Mouse (Mus musculus): ENCODE measurements around the gene Ino80.
A peak's percentile ranks its signal among the peaks of the same experiment; 100 is the strongest.
"Not testable (repeated sequence)": the region's sequence is repeated elsewhere in the genome, so short reads cannot be mapped to it uniquely, and the experiment has no call there.

Ino80 gene

DNA sequence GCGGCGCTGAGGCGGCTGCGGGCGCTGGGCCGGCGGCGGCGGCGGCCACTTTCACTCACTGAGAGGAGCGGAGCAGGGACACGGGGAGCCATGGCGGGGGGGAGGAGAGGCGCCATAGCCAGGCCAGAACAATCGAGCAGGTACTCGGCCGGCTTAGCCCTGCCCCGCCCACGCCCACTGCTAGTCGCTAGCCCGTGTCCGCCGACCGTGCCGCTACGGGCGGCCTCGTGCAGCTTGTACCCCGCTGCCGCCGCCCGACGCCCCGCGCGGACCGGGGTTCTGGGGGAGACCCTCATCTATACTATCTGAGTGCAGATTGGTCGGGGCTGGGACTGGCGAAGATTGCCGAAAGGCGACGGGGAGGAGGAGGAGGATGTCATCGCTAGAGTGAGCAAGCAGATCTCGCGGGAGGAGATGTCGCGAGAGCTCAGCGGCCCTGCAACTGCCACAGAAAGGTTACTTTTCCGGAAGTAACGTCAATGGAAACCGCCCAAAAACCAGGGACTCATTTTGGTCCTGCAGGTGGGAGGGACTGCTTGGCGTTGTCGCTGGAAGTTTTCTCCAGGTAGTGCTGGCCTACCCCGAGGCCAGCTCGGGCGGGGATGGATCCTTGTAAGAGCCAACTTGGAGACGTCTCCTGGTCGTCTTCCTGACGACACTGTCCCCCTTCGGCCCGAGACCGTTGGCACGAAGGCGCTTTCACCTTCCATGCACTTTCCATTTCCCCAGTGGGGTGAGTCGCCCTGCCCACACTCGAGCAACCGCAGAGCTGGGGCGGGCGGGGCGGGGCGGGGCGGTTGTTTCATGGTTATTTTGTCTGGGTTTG, at the start of gene Ino80:
Ino80 (minus strand) TSS at position 117 of the 826 bp plus-strand sequence.
- peak; percentile 98 for DNase-seq (ENCODE audit: low spot score)

DNA sequence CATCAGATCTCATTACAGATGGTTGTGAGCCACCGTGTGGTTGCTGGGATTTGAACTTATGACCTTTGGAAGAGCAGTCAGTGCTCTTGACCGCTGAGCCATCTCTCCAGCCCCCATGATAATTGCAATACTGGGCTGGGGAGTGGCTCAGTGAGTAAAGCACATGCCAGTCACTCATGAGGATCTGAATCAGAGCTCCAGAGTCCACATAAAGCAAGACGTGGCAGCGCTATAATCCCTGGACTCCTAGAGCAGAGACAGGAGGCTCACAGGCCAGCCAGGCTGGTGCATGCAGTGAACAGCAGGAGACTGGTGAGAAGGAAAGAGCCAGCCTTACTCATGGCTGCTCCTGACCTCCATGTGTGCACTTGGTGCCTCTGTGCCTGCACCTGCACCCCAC, 47.9 kb upstream of the Ino80 start:
- DNase-seq (ENCODE audit: low spot score), result no peak

DNA sequence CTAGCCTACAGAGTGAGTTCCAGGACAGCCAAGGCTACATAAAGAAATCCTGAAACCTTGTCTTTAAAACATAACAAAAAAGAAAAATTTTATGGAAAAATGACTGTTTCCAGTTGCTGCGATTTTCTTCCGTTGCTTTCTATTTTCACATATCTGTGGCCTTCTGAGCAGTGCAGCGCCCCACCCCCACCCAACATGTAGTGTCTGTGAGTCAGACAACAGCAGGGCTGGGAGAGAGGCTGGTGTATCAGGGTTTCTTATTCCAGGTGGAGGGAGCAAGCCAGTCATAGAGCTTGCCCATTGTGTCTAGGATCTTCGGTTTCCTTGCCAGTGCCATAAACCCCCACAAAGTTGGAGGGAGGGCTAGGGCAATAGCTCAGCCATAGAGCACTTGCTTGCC, 46.3 kb upstream of the Ino80 start:
- DNase-seq (ENCODE audit: low spot score), result no peak

DNA sequence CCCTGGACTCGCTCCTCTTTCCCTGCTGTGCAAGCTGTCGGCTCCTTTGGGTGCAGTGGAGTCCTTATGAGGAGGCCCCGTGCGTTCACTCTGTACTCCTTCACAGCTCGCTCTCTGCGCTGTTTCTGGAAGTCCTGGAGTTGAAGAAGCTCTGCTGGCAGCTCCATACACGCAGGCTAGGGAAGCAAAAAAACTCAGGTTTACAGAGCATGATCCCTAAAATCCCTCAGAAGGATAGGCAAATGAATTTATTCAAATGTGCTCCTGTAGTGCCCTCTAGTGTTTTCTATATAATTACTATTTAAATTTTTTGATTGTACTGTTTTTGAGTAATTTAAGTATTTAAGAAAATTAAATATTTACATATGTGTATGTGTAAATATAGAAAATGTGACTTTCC, 43.1 kb upstream of the Ino80 start:
- no peak for DNase-seq (ENCODE audit: low spot score)

- DNase-seq (ENCODE audit: low spot score), result no peak
These were observed 39.3 kb upstream of the Ino80 start for GRCm38 (mm10) chr2:119516811-119517210.

DNA sequence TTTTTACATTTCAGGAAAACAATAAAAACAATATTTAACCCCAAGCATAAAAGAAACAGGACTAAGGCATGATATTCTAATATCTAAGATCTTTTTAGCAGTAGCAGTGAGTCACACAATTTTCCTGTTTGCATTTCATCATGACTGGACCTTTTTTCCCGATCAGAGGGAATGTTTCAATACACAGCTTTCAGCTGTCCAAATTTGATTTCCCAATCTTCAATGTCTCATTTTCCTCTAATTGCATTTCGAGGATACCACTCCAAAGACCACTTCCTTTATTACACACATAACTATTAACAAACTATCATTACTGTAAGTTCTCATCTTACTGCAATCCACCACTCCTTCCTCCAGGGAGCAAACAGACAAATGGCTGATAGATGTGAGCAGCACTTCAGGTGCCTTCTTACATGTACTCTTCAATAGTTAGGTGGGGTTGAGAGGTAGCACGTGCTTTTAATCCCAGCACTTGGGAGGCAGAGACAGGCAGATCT, 36.6 kb upstream of the Ino80 start:
- DNase-seq (ENCODE audit: low spot score), result no peak

DNA sequence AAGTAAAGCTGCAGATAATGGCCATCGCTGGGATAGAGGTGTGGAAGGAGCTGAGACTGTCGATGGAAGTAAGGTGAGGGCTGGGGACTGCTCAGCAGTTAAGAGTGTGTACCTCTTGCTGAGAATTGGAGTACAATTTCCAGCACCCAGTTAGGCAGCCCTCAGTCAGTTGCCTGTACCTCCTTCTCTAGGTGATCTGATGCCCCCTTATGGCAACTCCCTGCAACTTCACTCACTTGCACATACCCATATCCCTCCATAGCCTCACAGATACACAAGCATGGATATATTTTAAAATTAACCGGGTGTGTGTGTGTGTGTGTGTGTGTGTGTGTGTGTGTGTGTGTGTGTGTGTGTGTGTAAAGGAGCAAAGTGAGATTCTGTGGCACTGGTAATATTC, 34.8 kb upstream of the Ino80 start:
- DNase-seq (ENCODE audit: low spot score), result no peak

- DNase-seq (ENCODE audit: low spot score), result no peak
These were observed 33.4 kb upstream of the Ino80 start for GRCm38 (mm10) chr2:119510856-119511255.

- not testable (repeated sequence) for DNase-seq (ENCODE audit: low spot score)
These were observed 31.0 kb upstream of the Ino80 start for GRCm38 (mm10) chr2:119508518-119508917.

DNA sequence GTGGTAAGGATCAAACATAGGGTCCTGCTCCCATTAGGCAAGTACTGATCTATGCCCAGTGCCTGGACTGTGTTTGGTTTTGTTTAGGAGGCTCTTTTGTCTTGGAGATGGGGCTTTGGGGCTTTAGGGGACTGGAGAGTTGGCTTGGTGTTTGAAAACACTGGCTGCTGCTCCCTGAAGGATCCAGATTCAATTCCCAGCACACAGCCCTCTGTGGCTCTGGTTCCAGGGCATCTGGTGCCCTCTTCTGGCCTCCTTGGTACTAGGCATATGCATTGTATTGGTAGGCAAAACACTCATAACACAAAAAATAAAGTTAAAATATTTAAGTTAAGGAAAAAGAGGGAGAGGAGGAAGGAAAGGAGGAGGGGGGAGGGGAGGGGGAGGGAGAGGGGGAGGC, 29.6 kb upstream of the Ino80 start:
- DNase-seq (ENCODE audit: low spot score), result no peak

DNA sequence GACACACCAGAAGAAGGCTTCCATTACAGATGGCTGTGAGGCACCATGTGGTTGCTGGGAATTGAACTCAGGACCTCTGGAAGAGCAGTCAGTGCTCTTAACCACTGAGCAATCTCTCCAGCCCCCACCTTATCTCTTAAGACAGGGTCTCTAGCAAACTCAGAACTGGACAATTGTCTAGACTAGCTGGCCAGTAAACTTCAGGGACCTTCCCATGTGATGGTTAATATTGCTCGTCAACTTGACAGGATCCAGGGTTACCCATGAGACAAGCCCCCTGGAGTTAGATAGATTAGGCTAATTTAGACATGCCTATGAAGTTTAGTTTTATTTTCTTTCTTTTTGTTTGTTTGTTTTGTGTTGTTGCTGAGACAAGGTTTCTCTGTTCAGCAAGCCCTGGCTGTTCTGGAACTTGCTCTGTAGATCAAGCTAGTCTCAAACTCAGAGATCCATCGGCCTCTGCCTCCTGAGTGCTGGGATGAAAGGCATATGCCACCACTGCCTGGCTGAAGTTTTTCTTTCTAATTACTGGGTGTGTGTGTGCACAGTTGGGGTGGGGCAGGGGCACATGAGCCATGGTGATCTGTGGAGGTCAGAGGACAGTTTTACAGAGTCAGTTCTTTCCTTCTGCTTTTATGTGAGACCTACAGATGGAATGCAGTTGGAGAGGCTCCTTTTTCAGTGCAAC, 23.6 kb upstream of the Ino80 start:
- DNase-seq (ENCODE audit: low spot score), result no peak

DNA sequence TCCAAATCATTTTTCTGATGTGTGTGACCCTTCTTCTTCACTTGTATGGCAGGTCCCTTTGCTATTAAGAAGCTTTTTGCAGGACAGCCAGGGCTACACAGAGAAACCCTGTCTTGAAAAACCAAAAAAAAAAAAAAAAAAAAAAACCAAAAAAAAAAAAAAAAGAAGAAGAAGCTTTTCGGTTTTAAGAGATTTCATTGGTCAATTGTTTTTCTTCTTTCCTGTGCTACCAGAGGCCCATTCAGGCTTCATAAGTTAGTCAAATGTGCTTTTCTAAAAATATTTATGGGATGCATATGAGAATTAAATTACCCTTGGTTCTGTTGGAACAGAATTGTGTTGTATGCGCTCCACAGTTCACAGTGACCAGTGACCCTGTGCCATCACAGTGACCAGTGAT, 21.4 kb upstream of the Ino80 start:
- DNase-seq (ENCODE audit: low spot score), result no peak

DNA sequence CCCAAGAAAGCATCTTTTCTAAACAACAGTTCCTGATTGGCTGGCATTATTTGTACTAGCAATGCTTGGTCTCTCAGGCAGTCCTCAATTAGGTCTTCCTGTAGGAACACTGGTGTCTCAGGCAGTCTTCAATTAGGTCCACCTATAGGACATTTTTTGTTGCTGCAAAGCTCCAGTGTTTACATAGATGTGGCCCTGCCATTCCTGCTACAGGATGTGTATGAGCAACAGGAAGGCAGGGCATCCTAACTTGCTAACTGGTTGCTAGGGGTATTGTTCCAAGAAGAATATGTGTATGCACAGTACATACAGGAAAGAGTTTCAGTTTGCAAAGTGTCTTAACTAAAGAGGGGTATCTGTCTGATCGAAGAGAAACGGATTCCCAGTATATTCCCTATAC, 18.6 kb upstream of the Ino80 start:
- DNase-seq (ENCODE audit: low spot score), result no peak

- no peak for DNase-seq (ENCODE audit: low spot score)
These were observed 14.5 kb upstream of the Ino80 start for GRCm38 (mm10) chr2:119491953-119492352.

- no peak for DNase-seq (ENCODE audit: low spot score)
These were observed 9.0 kb upstream of the Ino80 start for GRCm38 (mm10) chr2:119486488-119486887.

DNA sequence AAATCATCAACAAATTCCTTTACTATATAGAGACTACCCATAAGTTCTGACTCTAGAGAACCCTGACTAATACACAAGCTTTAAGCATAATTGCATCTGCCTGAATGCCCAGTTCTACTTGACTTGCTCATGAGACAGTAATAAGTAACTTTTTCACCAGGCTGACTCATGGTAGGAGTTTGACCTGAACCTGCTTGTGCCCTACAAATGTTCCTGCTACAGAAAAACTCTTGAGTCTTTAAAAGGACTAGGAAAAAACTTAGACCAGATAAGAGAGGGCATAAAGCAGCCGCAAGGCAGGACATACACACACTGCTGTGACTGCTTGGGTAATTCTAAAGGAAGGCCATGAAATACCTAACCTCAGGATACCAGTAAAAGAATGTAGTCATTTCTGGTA, 4.8 kb upstream of the Ino80 start:
- DNase-seq (ENCODE audit: low spot score), result no peak

- DNase-seq (ENCODE audit: low spot score), result no peak
These were observed 886 bp upstream of the Ino80 start for GRCm38 (mm10) chr2:119478397-119478749.

DNA sequence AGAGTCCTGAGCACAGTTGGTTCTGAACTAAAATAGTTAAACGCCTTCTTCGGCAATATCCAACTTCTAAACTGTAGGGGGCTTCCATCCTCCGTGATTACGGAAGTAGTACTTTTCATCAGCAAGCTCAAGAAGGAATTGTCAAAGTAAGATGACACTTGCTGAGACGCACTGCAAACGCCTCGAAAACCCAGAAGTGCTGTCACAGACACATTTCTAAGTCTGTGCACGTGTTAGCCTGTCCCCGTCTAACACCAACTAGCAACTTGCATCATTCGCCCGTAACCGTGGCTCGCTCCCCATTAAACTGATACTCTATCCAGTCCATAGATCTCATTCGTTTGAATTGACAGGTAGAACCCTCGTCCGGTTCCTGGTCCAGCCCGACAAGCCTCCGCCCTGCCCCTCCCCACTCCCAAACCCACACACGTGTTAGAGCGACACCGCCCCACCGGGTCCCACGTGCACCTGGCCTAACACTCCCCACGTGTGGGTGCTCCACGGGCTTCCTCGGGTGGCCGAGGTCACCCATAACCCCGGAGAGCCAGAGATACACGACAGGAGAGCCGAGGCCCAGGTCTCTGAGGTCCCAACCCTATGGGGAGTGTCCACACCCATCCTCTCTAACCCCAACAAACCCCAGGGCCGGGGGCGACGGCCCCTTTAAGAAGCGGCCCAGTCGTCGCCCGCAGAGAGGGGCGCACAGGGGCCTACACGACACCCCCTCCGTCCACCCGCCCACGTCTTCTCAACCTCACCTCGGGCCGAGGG, 681 bp downstream of the Ino80 start:
- peak; percentile 62 for DNase-seq (ENCODE audit: low spot score)

- DNase-seq (ENCODE audit: low spot score), result no peak
These were observed 1.3 kb downstream of the Ino80 start for GRCm38 (mm10) chr2:119476166-119476565.

- no peak for DNase-seq (ENCODE audit: low spot score)
These were observed 13.5 kb downstream of the Ino80 start for GRCm38 (mm10) chr2:119463945-119464344.

- no peak for DNase-seq (ENCODE audit: low spot score)
These were observed 14.2 kb downstream of the Ino80 start for GRCm38 (mm10) chr2:119463114-119463775.

DNA sequence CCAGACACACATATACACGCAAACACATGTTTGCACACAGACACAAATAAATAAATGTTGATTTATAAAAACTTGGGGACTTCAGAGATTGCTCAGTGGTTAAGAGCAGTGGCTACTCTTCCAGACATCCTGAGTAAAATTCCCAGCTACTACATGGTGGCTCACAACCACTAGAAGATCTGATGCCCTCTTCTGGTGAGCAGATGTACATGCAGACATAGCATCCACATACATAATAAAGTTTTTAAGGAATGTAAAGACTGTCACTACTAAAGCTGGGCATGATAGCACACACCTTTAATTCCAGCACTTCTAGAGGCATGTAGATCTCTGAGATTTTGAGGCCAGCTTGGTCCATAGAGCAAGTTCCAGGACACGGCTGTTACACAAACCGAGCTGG, 16.5 kb downstream of the Ino80 start:
- DNase-seq (ENCODE audit: low spot score), result no peak

All from ovary, postnatal 36 days (tissue).